Mouse (Mus musculus) layer of hippocampus, adult 2 months (tissue): ENCODE results near the gene Nlgn2. TPM values are rescaled to one million over a fixed set of nuclear protein-coding genes. Genes with fewer than 3 reads are reported as not detected.

Experiments used
- DNase-seq, 2 experiments: peaks; one replicate each; pipeline ENCODE4 v3.0.0; 2022; ENCODE audit warnings: low spot score in 2 of 2
- H3K27ac ChIP-seq: fragments of 200-600 bp; 2 replicates; pipeline ENCODE4 v1.8.1; 2022
- H3K4me3 ChIP-seq: fragments of 200-600 bp; 2 replicates; pipeline ENCODE4 v1.8.1; 2022; ENCODE audit warnings: mild to moderate bottlenecking
- CTCF ChIP-seq: fragments of 200-600 bp; conservative IDR thresholded peaks from 2 replicates; pipeline ENCODE4 v1.8.1; 2022; ENCODE audit warnings: antibody characterized with exemption, mild to moderate bottlenecking, moderate library complexity
- total RNA-seq, 2 experiments: library from RNA; stranded (reverse); gene quantifications; 2 replicates each; pipeline ENCODE4 v1.2.3; 2021

Nlgn2 gene
- total RNA-seq, 2 experiments from 2014 or later: 197 to 201 TPM

DNA sequence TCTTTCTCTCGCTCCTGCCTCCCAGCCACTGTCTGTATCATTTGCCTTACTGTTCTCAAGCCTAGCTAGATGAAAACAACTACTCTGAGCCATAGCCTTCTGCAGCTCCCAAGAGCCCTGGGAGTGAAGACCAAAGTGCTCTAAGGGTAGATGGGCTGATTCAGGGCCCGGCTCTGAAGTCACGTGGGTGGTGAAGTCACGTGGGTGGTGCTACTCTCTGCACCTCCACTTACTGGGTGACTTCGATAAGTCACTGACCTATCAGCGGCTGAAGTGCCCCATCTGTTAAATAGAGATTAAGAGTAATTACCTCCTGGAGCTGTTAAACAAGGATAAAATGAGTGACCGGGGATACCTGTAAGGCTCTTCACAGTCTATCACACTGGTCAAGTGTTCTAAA, 16.4 kb upstream of the Nlgn2 start:
- H3K4me3 ChIP-seq: no peak overlapping the region
- no peak for TF ChIP-seq CTCF
- H3K27ac ChIP-seq: no peak overlapping the region
- no peak for DNase-seq

- no peak overlapping the region for H3K4me3 ChIP-seq
- DNase-seq: no peak
- TF ChIP-seq CTCF: no peak
Measured at GRCm38 (mm10) chr11:69850754-69851153, 13.2 kb upstream of the Nlgn2 start.

GRCm38 (mm10) chr11:69849884-69850283, 12.3 kb upstream of the Nlgn2 start:
- no peak for TF ChIP-seq CTCF
- DNase-seq: no peak

More at GRCm38 (mm10) chr11:69850754-69851153, 13.2 kb upstream of the Nlgn2 start:
- H3K27ac ChIP-seq: no peak overlapping the region

GRCm38 (mm10) chr11:69849128-69849527, 11.5 kb upstream of the Nlgn2 start:
- DNase-seq: no peak
- no peak overlapping the region for H3K27ac ChIP-seq
- TF ChIP-seq CTCF: no peak
- H3K4me3 ChIP-seq: no peak overlapping the region

More at GRCm38 (mm10) chr11:69849884-69850283, 12.3 kb upstream of the Nlgn2 start:
- no peak overlapping the region for H3K4me3 ChIP-seq
- no peak overlapping the region for H3K27ac ChIP-seq

- Histone ChIP-seq H3K27ac (no peak overlapping the region), H3K4me3 (no peak overlapping the region)
- TF ChIP-seq CTCF: no peak
- no peak for DNase-seq
Measured at GRCm38 (mm10) chr11:69848021-69848420, 10.4 kb upstream of the Nlgn2 start.

DNA sequence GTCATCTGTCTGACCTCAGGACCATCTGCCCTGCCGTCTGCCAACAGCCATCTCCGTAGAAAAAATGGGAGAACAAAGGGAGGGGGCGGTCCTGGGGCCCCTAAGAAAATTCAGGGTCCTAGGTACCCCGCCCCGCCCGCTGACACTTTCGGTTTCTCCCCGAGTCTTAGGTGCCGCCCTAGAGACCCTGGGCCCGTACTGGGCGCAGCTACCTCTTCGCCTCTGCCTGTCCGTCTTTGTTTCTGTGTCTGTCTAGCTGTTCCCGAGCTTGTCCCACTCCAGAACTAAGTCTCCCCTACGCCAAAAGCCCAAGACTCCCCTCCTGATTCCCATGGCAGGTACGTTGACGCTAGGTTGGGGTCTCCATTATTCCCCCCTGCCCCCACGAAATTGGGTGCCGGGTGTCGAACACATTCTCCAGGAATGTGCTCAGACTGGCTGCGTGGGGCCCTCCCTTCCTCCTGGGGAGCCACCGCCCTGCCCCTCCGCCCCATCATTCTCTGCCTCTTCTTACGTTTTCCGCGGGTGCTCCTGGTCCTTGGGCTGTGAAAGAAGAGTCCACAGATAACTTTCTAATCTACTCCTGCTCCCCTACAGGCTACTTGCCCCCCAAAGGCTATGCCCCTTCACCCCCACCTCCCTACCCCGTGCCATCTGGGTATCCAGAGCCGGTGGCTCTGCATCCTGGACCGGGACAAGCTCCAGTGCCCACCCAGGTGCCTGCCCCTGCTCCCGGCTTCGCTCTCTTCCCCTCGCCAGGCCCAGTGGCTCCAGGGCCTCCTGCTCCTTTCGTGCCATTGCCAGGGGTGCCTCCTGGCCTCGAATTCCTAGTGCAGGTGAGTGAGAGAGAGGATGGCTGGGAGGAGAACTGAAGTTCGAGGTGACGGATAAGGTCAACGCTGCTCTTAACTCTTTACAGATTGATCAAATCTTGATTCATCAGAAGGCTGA, 9.4 kb upstream of the Nlgn2 start:
- H3K27ac ChIP-seq: peak overlapping the region; percentile 92
- peak overlapping the region; percentile 96 for H3K4me3 ChIP-seq
- no peak for DNase-seq
- no peak for TF ChIP-seq CTCF

GRCm38 (mm10) chr11:69846198-69846680, 8.7 kb upstream of the Nlgn2 start, which contains the start of gene Plscr3:
TSS of gene Plscr3 (plus strand) at chr11:69846376.
- no peak; the same call in 1 of the 2 replicates for TF ChIP-seq CTCF
- Histone ChIP-seq H3K4me3 (peak within 1 kb of the TSS; percentile 96), H3K27ac (peak within 1 kb of the TSS; percentile 92)
- peak; percentile 84 to 87 for DNase-seq

GRCm38 (mm10) chr11:69838714-69839104, 1.1 kb upstream of the Nlgn2 start:
- Histone ChIP-seq H3K27ac (peak overlapping the region; percentile 95), H3K4me3 (peak overlapping the region; percentile 79)
- no peak for DNase-seq
- no peak for TF ChIP-seq CTCF

DNA sequence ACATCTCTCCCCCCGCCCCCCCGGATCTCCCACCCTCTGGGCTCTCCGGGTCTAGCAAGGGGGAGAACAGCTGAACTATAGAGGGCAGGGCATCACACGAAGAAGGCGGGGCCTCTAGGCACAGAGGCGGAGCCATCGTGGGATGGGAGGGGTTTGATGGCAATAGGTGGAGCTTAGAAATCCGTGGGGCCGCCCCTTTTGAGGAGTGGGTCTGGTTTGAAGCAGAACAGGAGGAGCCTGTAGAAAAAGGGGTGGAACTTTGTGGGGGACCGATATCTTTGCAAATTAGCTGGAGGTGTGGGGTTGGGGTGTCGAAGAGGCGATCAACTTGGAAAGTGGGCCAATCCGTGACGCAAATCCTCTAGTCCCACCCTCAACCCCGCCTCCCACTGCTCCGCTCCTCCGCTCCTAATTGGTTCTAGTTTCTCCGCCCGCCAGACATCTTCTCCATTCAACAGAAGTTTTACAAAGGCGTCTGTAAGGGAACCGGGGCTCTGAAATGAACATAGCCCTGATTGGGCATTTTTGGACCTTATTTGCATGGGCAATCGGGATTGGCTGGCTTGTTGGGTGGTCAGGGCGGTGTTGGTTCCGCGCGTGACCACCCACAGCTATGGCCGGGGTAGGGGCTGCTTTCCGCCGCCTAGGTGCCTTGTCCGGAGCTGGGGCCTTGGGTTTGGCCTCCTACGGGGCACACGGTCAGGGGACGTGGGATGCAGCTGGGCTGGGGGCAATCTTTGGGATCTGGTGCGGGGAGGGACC, 549 bp upstream of the Nlgn2 start, which contains the start of gene Tmem256:
Gene Tmem256, plus strand, starts transcription at position 563 of the 762 bp plus-strand sequence.
- TF ChIP-seq CTCF: no peak
- peak; percentile 94 to 99 for DNase-seq
- H3K27ac ChIP-seq: peak within 1 kb of the TSS; percentile 95
- peak within 1 kb of the TSS; percentile 79 for H3K4me3 ChIP-seq

DNA sequence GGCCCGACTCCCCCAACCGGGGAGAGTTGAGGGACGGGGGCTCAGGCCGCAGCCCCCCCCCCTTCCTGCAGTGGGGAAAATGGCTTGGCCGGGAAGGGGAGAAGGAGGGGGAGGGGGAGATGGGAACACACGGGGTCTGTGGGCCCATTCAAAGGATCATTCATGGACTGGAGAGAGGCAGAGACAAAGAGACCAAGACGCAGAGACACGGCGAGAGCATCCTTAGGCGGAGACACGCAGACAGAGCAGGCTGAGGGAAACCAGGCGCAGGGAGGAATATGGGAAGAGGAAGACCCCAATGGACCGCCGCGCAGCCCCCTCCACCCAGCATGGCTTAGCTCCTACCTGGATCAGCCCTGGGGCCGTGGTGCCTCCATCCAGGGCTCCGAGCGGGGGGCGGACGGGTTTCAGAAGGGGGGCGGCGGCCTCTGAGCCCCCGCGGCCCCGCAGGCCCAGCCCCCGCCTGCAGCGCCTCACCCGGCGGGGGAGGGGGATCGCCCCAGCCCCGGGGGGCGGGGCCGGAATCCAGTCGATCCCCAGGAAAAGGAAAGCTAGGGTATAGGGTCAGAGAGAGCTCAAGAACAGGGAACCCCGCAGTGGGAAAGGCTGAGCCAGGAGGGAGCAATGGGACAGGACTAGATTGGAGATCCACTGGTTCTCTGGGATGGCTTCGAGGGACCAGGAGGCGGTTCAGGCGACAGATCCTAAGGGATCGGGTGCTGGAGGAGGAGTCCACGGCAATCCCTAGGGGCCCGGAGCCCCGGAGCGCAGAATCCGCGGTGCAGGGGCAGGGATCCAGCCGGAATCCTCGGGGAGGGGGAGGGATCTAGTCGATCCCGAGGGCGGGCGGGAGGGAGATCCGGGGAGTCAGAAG, 644 bp downstream of the Nlgn2 start:
- H3K4me3 ChIP-seq: peak overlapping the region; percentile 79
- H3K27ac ChIP-seq: peak overlapping the region; percentile 95
- 0 out of 2 replicates have a peak, but pooled peaks have one; percentile 2 for TF ChIP-seq CTCF
- DNase-seq: peak; percentile 25 to 52

DNA sequence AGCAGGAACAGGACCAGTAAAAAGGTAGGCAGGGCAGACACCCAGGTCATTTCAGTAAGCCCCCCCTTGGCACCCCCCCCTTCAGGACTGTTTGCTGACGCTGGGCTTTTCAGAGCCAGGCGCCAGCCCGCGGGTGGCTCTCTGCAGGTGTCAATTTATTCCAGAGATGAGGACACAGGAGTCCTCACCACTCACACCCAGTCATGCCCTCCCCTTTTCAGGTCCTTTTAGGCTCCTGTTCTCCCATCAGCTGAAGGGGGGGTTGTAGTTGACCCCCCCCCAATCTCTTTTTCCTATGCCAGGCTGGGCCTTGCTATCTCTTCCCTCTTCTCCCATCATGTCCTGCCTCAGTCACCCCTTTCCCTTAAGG, 1.6 kb downstream of the Nlgn2 start:
- peak overlapping the region; percentile 95; the same call in 1 of the 2 replicates for H3K27ac ChIP-seq
- DNase-seq: no peak
- peak overlapping the region; percentile 79 for H3K4me3 ChIP-seq
- TF ChIP-seq CTCF: no peak
